Mouse (Mus musculus) brain, embryonic 14.5 days (tissue): ENCODE results near the gene Smarca4.

Experiments used
- CTCF ChIP-seq: fragments of 200-500 bp; IDR thresholded peaks from 2 replicates; pipeline ENCODE4 v1.5.1; 2012; ENCODE audit warnings: inconsistent platforms, mild to moderate bottlenecking, moderate library complexity, borderline replicate concordance; ENCODE audit not compliant: insufficient read depth, insufficient read length; ENCODE audit errors: extremely low read depth
- POLR2A ChIP-seq: fragments of 200-500 bp; IDR thresholded peaks from 2 replicates; pipeline ENCODE4 v1.6.1; 2012; ENCODE audit warnings: mild to moderate bottlenecking, inconsistent platforms, borderline replicate concordance; ENCODE audit not compliant: poor library complexity, insufficient read depth, insufficient read length, severe bottlenecking; ENCODE audit errors: extremely low read depth

- TF ChIP-seq CTCF (no peak), POLR2A (no peak)
Measured at GRCm38 (mm10) chr9:21575253-21575652, 40.7 kb upstream of the Smarca4 start.
